Mouse (Mus musculus): ENCODE measurements around the gene Olfr63. TPM values are rescaled to one million over a fixed set of nuclear protein-coding genes. Genes with fewer than 3 reads are reported as not detected.
A peak's percentile ranks its signal among the peaks of the same experiment; 100 is the strongest.
"Not testable (repeated sequence)": the region's sequence is repeated elsewhere in the genome, so short reads cannot be mapped to it uniquely, and the experiment has no call there.

Gene Olfr63
- 0.02 TPM in 1 of 2 replicates, not detected in the other for polyA plus RNA-seq (2015; fragmentation: Nextera tagmentation; extraction: Ambion mirVana)

DNA sequence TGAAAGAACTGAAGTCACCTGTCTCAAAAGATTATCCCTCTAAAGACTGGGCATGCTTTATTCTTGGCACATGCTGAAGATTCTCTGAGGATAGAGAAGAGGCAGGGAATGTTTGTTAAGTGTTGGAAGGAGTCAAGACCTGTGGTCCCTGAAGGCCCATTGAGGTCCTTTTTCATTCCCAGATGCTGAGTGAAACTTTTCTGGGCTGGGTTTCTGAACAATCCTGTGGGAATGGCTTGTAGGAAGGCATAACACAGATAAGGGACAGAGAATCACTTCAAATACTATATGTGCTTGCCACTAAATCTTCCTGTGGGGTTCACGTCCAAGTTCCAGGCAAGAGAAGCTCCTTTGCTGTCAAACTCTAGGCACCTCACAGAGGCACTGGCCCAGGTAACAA is at the start of gene Olfr63:
Olfr63 (plus strand) TSS at position 301 of the 400 bp plus-strand sequence.
- Histone ChIP-seq H3K27me3 (ENCODE audit: insufficient read depth, low read length) (no peaks in the 10 kb centered on the region), H3K36me3 (replicated peaks; ENCODE audit: insufficient read depth, low read length) (no peaks in the 10 kb centered on the region), H3K4me3 (ENCODE audit: low read depth, low read length) (no peak within 1 kb of the TSS), H3K4me1 (ENCODE audit: insufficient read depth) (no peaks in the 10 kb centered on the region), H3K9ac (replicated peaks) (no peak within 1 kb of the TSS), H3K4me2 (ENCODE audit: low read depth, low read length) (no peak within 1 kb of the TSS), H3K27ac (ENCODE audit: low read depth) (no peak within 1 kb of the TSS), H3K9me3 (ENCODE audit: low read length) (no peaks in the 10 kb centered on the region)
- ATAC-seq (no peak), DNase-seq (no peak)
- 54% methylated on average over 1 of the region's 1 CpGs for WGBS (ENCODE audit: insufficient replicate concordance)
- TF ChIP-seq CTCF (IDR thresholded peaks at IDR 0.05; ENCODE audit: low read depth) (no peak), EP300 (IDR thresholded peaks at IDR 0.05; ENCODE audit: low read depth) (no peak)

DNA sequence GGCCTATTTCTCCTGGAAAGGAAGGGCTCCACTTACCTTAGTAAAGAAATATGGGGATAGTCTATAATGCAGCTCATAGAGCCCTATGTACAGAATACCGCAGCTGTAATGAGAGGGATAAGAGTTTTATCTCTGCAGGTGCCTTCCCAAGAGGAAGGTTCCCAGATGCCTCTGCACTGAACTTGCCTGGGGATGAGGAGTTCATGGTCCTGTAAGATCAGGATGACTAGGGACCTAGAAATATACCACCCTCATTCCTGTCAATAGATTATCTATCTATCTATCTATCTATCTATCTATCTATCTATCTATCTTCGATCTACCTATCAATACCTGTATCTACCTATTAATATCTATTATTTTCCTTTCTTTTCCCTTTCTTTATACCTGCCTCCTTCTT is 42.9 kb upstream of the Olfr63 start, which contains the start of gene Olfr1564:
Olfr1564 (minus strand) TSS at position 101 of the 400 bp plus-strand sequence.
- WGBS (ENCODE audit: insufficient replicate concordance): 59% methylated on average over 2 of the region's 2 CpGs
- H3K27me3 ChIP-seq (ENCODE audit: insufficient read depth, low read length): no peaks in the 10 kb centered on the region
- no peak within 1 kb of the TSS for H3K9ac ChIP-seq (replicated peaks)
- no peaks in the 10 kb centered on the region for H3K36me3 ChIP-seq (replicated peaks; ENCODE audit: insufficient read depth, low read length)
- TF ChIP-seq CTCF (IDR thresholded peaks at IDR 0.05; ENCODE audit: low read depth): no peak
- TF ChIP-seq EP300 (IDR thresholded peaks at IDR 0.05; ENCODE audit: low read depth): no peak
- H3K4me1 ChIP-seq (ENCODE audit: insufficient read depth): no peaks in the 10 kb centered on the region
- H3K4me3 ChIP-seq (ENCODE audit: low read depth, low read length): no peak within 1 kb of the TSS
- ATAC-seq (no peak), DNase-seq (no peak)
- no peak within 1 kb of the TSS for H3K27ac ChIP-seq (ENCODE audit: low read depth)
- H3K4me2 ChIP-seq (ENCODE audit: low read depth, low read length): no peak within 1 kb of the TSS
- H3K9me3 ChIP-seq (ENCODE audit: low read length): peaks cover 6% of the 10 kb centered on the region

DNA sequence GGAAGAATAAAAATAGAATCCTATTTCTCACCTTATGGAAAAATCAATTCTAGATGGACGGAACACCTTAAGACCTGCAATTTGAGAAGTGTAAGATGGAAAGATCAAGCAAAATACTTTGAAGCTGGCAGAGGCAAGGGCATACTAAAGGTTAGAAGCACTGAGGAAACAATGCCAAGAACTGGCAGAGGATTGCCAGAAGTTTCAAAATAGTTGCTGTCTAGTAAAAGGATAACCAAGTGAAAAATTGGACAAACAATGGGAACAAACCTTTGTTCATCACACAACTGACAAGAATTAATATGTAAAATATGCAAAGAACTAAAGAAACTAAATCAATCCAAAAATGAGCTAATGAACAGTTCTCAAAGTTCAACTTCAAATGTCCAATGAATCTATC is 27.8 kb upstream of the Olfr63 start:
- 87% methylated on average over 1 of the region's 1 CpGs for WGBS (ENCODE audit: insufficient replicate concordance)
- H3K27me3 ChIP-seq (ENCODE audit: insufficient read depth, low read length); H3K4me1 ChIP-seq (ENCODE audit: insufficient read depth); H3K4me3 ChIP-seq (ENCODE audit: low read depth, low read length); H3K36me3 ChIP-seq (replicated peaks; ENCODE audit: insufficient read depth, low read length); DNase-seq; H3K9me3 ChIP-seq (ENCODE audit: low read length); H3K27ac ChIP-seq (ENCODE audit: low read depth); H3K9ac ChIP-seq (replicated peaks); ATAC-seq; H3K4me2 ChIP-seq (ENCODE audit: low read depth, low read length): not testable (repeated sequence)

DNA sequence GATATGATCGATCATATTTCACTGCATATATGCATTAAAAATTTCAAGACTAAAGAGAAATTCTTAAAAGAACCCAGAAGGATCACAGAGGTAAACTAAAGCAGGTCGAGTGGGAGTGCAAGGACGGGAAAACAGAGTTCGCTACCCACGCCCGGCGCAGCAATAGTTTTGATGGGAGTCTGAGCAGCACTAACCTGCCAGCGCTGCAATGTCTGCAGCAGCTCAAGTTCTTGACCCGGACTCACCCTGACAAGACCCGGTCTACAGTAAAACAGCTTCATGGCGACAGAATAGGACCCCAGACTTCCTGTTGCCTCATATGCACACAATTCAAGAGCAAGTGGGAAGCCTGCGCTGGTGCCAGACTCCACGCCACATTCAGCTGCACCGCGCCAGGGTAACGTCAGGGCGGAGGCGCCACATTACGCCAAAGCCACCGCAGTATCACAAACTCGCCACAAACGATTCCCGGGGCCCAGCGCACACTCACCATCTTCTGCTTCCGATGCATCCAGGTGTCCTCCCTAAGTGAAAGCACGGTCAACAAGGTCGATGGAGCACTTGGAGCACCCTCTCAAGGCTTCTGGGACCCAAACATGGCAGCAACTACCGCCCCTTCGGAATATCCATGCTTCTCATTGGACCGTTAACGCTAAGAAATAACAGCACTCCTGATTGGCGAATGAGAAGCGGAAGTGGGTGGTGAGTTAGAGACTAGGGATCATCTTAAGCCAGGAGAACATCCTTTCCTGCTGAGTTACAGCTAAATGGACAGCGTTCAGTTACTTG is 9.8 kb upstream of the Olfr63 start, which contains the start of gene Zfp955a:
Zfp955a (minus strand) TSS at position 616 of the 789 bp plus-strand sequence.
- H3K4me2 ChIP-seq (ENCODE audit: low read depth, low read length); H3K27me3 ChIP-seq (ENCODE audit: insufficient read depth, low read length); H3K36me3 ChIP-seq (replicated peaks; ENCODE audit: insufficient read depth, low read length); H3K27ac ChIP-seq (ENCODE audit: low read depth); H3K9ac ChIP-seq (replicated peaks); H3K9me3 ChIP-seq (ENCODE audit: low read length); H3K4me1 ChIP-seq (ENCODE audit: insufficient read depth); DNase-seq; H3K4me3 ChIP-seq (ENCODE audit: low read depth, low read length): not testable (repeated sequence)
- 19% methylated on average over 1 of the region's 34 CpGs for WGBS (ENCODE audit: insufficient replicate concordance)
- ATAC-seq: peak; percentile 100

DNA sequence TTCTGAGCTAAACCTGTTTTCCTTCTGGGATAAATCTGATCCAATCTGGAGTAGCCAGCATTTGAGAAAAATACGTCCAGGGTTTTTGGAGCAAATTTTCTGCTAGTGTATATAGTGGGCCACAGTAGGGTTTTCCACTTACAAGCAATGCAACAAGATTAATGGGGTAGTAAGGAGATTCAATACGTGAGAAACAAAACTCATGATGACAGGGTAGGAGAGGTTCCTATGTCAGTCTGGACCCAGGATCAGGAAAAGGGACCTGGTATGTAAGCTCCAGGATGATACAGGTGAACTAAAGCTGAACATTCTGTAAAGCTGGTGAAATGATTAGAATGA is 9.2 kb upstream of the Olfr63 start:
- not testable (repeated sequence) for DNase-seq; H3K4me1 ChIP-seq (ENCODE audit: insufficient read depth); H3K27ac ChIP-seq (ENCODE audit: low read depth); H3K4me3 ChIP-seq (ENCODE audit: low read depth, low read length); H3K27me3 ChIP-seq (ENCODE audit: insufficient read depth, low read length); H3K36me3 ChIP-seq (replicated peaks; ENCODE audit: insufficient read depth, low read length); H3K9ac ChIP-seq (replicated peaks); H3K9me3 ChIP-seq (ENCODE audit: low read length); H3K4me2 ChIP-seq (ENCODE audit: low read depth, low read length)
- no CpG with 5 or more reads among the region's 2 CpGs for WGBS (ENCODE audit: insufficient replicate concordance)
- ATAC-seq: peak; percentile 12; the same call in 1 of the 2 replicates

DNA sequence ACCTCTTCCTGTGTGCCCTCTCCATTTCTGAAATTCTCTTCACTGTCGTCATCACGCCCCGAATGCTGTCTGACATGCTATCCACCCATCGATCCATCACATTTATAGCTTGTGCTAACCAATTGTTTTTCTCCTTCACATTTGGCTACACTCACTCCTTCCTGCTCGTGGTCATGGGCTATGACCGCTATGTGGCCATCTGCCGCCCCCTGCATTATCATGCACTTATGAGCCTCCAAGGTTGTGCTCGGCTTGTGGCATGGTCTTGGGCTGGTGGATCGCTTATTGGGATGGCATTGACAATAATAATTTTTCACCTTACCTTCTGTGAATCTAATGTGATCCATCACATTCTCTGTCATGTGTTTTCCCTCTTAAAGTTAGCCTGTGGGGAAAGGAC is 4.4 kb downstream of the Olfr63 start:
- Histone ChIP-seq H3K4me1 (ENCODE audit: insufficient read depth) (no peaks in the 10 kb centered on the region), H3K27me3 (ENCODE audit: insufficient read depth, low read length) (no peaks in the 10 kb centered on the region), H3K9me3 (ENCODE audit: low read length) (no peaks in the 10 kb centered on the region), H3K36me3 (replicated peaks; ENCODE audit: insufficient read depth, low read length) (no peaks in the 10 kb centered on the region), H3K27ac (ENCODE audit: low read depth) (no peak overlapping the region), H3K9ac (replicated peaks) (no peak overlapping the region), H3K4me2 (ENCODE audit: low read depth, low read length) (no peak overlapping the region), H3K4me3 (ENCODE audit: low read depth, low read length) (no peak overlapping the region)
- ATAC-seq (no peak), DNase-seq (no peak)
- WGBS (ENCODE audit: insufficient replicate concordance): 81% methylated on average over 9 of the region's 9 CpGs
- no peak for TF ChIP-seq EP300 (IDR thresholded peaks at IDR 0.05; ENCODE audit: low read depth)
- TF ChIP-seq CTCF (IDR thresholded peaks at IDR 0.05; ENCODE audit: low read depth): no peak

DNA sequence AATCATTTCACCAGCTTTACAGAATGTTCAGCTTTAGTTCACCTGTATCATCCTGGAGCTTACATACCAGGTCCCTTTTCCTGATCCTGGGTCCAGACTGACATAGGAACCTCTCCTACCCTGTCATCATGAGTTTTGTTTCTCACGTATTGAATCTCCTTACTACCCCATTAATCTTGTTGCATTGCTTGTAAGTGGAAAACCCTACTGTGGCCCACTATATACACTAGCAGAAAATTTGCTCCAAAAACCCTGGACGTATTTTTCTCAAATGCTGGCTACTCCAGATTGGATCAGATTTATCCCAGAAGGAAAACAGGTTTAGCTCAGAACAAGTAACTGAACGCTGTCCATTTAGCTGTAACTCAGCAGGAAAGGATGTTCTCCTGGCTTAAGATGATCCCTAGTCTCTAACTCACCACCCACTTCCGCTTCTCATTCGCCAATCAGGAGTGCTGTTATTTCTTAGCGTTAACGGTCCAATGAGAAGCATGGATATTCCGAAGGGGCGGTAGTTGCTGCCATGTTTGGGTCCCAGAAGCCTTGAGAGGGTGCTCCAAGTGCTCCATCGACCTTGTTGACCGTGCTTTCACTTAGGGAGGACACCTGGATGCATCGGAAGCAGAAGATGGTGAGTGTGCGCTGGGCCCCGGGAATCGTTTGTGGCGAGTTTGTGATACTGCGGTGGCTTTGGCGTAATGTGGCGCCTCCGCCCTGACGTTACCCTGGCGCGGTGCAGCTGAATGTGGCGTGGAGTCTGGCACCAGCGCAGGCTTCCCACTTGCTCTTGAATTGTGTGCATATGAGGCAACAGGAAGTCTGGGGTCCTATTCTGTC is 24.8 kb downstream of the Olfr63 start, which contains the start of gene Zfp955b:
Zfp955b (plus strand) TSS at position 506 of the 837 bp plus-strand sequence.
- not testable (repeated sequence) for H3K27ac ChIP-seq (ENCODE audit: low read depth); DNase-seq; H3K9ac ChIP-seq (replicated peaks); H3K9me3 ChIP-seq (ENCODE audit: low read length); H3K4me2 ChIP-seq (ENCODE audit: low read depth, low read length); H3K4me1 ChIP-seq (ENCODE audit: insufficient read depth); H3K27me3 ChIP-seq (ENCODE audit: insufficient read depth, low read length); H3K4me3 ChIP-seq (ENCODE audit: low read depth, low read length); H3K36me3 ChIP-seq (replicated peaks; ENCODE audit: insufficient read depth, low read length)
- ATAC-seq: peak; percentile 99
- WGBS (ENCODE audit: insufficient replicate concordance): no CpG with 5 or more reads among the region's 25 CpGs

DNA sequence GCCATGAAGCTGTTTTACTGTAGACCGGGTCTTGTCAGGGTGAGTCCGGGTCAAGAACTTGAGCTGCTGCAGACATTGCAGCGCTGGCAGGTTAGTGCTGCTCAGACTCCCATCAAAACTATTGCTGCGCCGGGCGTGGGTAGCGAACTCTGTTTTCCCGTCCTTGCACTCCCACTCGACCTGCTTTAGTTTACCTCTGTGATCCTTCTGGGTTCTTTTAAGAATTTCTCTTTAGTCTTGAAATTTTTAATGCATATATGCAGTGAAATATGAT is 25.3 kb downstream of the Olfr63 start:
- not testable (repeated sequence) for H3K4me3 ChIP-seq (ENCODE audit: low read depth, low read length); ATAC-seq; H3K27me3 ChIP-seq (ENCODE audit: insufficient read depth, low read length); DNase-seq; H3K9ac ChIP-seq (replicated peaks); H3K4me2 ChIP-seq (ENCODE audit: low read depth, low read length); H3K36me3 ChIP-seq (replicated peaks; ENCODE audit: insufficient read depth, low read length); H3K4me1 ChIP-seq (ENCODE audit: insufficient read depth); H3K9me3 ChIP-seq (ENCODE audit: low read length); H3K27ac ChIP-seq (ENCODE audit: low read depth)
- no CpG with 5 or more reads among the region's 9 CpGs for WGBS (ENCODE audit: insufficient replicate concordance)

All from liver, postnatal 0 days (tissue).